Mouse (Mus musculus) heart, adult 2 months (tissue): ENCODE measurements at regions not wholly inside any gene's neighbourhood (a gene's known extent, or its start where the extent isn't known, plus 50 kb on each side); places are given as distances from the start of the nearest gene placed in this dataset.

Source experiments
- CTCF ChIP-seq: fragments of 200-600 bp; IDR thresholded peaks from 2 replicates; pipeline ENCODE4 v1.8.1; 2022; ENCODE audit warnings: antibody characterized with exemption, mild to moderate bottlenecking, moderate library complexity
- POLR2A ChIP-seq: fragments of 200-500 bp; IDR thresholded peaks from 2 replicates; pipeline ENCODE4 v1.6.1; 2011; ENCODE audit warnings: mild to moderate bottlenecking, low read depth, low read length, control low read depth; ENCODE audit not compliant: insufficient read depth

DNA sequence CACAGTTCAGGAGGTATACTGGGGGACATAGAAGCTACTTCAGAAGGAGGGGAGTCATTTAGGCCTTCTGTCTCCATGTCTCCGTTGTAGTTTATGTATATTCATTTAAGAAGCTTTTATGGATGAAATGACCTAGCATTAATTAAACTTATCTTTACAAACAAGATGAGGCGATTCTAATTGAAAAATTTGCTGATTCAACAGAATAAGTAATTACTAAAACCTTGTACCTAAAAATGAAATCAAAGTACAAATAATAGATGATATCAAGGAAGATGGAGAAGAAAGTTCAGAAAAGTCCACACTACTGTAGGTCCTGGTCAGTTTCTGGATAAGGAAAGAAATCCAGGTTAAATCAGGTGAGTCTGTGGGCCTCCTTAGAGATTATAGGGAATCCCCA lies 1429.6 kb downstream of the Slc22a22 start:
- TF ChIP-seq CTCF (no peak), POLR2A (no peak)
